Mouse (Mus musculus): Measurements from ENCODE around the gene Smpd4.

The Smpd4 gene

DNA sequence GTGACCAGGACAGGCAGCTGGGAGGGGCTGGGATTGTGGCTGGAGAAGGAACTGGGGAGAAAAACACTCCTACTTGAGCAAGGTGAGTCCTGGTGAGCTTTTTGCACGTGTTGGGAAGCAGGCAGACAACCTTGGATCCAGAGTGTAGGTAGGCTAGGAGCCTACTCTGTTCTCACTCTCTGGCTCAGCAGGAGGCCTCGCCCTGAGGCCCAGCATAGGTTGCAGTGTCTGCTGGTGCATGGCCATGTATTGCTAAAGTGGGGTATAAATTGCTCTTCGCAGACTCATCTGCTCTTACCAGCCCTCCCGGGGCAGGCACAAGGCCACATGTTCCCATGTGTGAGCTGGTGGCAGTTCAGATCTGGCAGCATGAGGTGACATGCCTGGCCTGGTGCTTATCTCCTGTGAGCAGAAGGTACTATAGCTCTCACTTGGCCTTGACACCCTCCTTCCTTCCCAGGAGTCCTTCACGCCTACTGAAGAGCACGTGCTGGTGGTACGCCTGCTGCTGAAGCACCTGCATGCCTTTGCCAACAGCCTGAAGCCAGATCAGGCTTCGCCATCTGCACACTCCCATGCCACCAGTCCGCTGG is 19.0 kb downstream of the Smpd4 start:
- DNase-seq (ENCODE audit: low spot score in 2 of 2), result no peak

DNA sequence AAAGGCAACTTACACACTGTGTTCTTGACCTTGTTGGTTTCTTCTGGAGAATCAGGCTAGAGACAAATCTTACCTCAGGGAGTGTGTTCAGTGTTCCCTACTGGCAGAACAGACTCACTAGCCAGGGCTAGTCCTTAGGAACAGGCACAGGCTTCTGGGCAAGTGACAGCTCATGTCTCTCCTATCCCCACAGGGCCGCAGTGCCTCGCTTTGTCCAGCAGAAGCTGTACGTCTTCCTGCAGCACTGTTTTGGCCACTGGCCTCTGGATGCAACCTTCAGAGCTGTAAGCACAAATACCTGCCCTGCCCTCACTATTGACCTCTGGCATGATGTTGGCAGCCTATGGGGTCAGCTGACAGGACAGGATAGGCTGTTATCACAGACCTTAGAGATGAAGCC is 19.9 kb downstream of the Smpd4 start:
- no peak for DNase-seq (ENCODE audit: low spot score in 2 of 2)

DNA sequence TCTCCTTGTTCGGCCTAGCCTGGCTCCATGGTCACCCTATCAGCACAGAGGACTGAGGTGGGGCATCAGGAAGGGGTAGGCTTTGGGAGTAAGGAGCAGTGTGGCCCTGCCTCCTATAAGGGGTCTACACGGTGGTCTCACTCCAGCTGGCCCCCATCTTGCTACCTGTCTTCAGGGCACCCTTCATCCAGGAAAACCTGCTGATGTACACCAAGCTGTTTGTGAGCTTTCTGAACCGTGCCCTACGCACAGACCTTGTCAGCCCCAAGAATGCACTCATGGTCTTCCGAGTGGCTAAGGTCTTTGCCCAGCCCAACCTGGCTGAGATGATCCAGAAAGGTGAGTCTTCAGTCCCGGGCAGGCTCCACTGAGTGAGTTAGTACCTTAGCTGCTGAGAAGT is 20.8 kb downstream of the Smpd4 start:
- no peak for DNase-seq (ENCODE audit: low spot score in 2 of 2)

- no peak for DNase-seq (ENCODE audit: low spot score in 2 of 2)
Measured at GRCm38 (mm10) chr16:17640706-17641105, 21.6 kb downstream of the Smpd4 start.

DNA sequence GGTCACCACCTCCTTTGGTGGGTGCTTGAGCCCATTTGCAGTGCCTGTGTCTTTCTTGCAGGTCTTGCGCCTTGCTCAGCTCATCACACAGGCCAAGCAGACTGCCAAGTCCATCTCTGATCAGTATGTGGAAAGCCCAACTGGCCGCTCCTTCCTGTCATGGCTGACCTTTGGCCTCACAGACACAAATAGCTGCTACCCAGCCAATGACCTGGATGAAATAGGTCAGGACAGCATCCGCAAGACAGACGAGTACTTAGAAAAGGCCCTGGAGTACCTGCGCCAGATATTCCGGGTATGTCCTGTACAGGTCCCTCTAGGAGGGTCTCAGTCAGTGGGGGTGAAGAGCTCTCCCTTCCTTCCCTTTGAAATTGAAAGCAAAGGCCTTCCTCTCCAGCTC is 22.1 kb downstream of the Smpd4 start:
- no peak for DNase-seq (ENCODE audit: low spot score in 2 of 2)

- DNase-seq (ENCODE audit: low spot score in 2 of 2), result no peak
Measured at GRCm38 (mm10) chr16:17642311-17642710, 23.2 kb downstream of the Smpd4 start.

- DNase-seq (ENCODE audit: low spot score in 2 of 2), result no peak
Measured at GRCm38 (mm10) chr16:17643437-17643990, 24.4 kb downstream of the Smpd4 start.

GRCm38 (mm10) chr16:17646310-17647114 is 27.4 kb downstream of the Smpd4 start, which contains the start of gene Ccdc74a:
Gene Ccdc74a (plus strand): TSS chr16:17646470.
- peak; percentile 58 to 72 for DNase-seq (ENCODE audit: low spot score in 2 of 2)

GRCm38 (mm10) chr16:17647156-17647555 is 28.0 kb downstream of the Smpd4 start:
- DNase-seq (ENCODE audit: low spot score in 2 of 2), result no peak

DNA sequence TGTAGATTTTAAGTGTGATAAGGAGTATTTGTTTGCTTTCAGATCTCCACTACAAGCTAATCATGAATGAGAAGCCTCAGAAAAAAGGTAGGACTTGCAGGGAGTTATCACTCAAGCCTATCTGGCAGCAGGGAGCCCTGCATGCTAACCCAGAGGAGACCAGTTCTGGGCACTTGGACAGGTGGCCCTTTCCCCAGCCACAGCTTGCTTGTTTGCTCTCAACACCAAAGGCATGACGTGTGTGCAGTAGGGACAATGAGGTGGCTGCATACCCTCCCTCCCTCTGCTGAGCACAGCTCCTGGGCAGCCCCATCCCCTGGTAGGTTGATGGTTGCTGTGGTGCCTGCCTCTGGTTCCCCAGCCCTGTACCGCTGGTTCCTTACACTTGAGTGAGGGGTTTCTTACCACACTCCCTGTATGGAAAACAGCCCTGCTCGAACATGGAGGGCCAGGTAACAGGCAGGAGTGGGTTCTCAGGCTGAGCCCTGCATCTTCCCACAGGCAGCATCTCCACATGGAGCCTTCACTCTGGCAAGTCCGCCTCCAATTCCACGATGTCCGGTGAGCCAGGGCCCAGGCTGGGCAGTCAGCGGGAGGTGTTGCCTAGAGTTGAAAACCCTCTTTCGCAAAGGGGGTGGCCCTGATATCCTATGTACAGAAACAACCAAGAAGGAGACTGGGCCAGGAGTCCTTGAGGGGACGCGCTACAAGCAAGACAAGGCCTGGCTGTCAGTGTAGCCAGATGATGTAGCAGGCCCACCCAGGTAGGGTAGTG is 28.6 kb downstream of the Smpd4 start:
- no peak for DNase-seq (ENCODE audit: low spot score in 2 of 2)

DNA sequence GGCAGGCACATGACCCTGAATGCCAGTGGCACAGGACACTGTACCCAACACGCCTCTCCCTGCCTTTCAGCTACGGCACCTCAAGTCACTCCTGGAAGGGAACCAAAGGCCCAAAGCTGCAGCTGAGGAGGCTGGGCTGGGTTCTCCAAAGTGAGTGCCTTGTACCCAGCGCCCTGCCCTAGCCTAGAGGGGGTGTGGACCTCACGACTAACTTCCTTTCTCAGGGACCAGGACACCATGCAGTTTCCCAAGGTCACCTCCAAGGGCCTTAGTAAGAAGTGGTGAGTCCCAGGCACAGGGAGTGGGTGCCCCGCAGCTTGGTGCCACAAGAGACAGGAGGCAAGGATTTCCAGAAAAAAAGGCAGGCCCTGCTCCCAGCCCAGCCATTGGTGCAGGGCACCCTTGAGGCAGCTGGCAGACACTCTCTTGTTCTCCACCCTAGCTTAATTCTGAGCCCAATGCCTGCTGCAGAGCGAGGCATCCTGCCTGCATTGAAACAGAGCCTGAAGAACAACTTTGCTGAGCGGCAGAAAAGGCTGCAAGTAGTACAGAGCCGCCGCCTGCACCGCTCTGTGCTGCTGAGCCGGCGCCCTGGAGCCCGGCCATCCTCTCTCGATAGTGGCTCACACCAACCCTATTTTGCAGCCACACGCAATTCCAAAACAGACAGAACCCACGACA is 30.9 kb downstream of the Smpd4 start:
- no peak for DNase-seq (ENCODE audit: low spot score in 2 of 2)

DNA sequence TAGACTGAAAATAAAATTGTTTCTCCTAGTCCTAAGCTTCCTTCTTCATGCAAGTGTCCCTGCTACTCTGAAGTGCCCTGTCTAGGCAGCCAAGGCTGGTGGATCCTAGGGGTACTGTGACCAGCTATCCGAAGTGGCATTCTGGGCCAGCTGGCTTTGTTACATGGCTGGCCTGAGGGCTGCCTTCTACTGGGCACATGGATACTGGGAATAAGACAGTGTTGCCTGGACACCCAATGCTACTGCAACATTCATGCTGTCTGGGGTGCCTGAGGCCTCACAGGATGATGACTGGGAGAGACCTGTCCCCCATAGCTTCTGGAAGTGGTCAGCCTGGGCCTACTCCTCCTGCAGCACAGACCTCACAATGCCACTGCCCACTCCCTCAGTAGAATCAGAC is 31.6 kb downstream of the Smpd4 start:
- DNase-seq (ENCODE audit: low spot score in 2 of 2), result no peak

GRCm38 (mm10) chr16:17652607-17653006 is 33.5 kb downstream of the Smpd4 start:
- DNase-seq (ENCODE audit: low spot score in 2 of 2), result no peak

GRCm38 (mm10) chr16:17653601-17654000 is 34.4 kb downstream of the Smpd4 start:
- DNase-seq (ENCODE audit: low spot score in 2 of 2), result no peak

GRCm38 (mm10) chr16:17654188-17654795 is 35.1 kb downstream of the Smpd4 start:
- no peak for DNase-seq (ENCODE audit: low spot score in 2 of 2)

- DNase-seq (ENCODE audit: low spot score in 2 of 2), result no peak
Measured at GRCm38 (mm10) chr16:17656212-17656871, 37.2 kb downstream of the Smpd4 start.

- DNase-seq (ENCODE audit: low spot score in 2 of 2), result no peak
Measured at GRCm38 (mm10) chr16:17665568-17665967, 46.4 kb downstream of the Smpd4 start.

- DNase-seq (ENCODE audit: low spot score in 2 of 2), result no peak
Measured at GRCm38 (mm10) chr16:17669886-17670285, 50.7 kb downstream of the Smpd4 start.
